Mouse (Mus musculus): ENCODE results near the gene Rasgef1b. TPM values are rescaled to one million over a fixed set of nuclear protein-coding genes. Genes with fewer than 3 reads are reported as not detected.

The Rasgef1b gene
- polyA plus RNA-seq, 2 experiments = 4.3 to 9.2 TPM

DNA sequence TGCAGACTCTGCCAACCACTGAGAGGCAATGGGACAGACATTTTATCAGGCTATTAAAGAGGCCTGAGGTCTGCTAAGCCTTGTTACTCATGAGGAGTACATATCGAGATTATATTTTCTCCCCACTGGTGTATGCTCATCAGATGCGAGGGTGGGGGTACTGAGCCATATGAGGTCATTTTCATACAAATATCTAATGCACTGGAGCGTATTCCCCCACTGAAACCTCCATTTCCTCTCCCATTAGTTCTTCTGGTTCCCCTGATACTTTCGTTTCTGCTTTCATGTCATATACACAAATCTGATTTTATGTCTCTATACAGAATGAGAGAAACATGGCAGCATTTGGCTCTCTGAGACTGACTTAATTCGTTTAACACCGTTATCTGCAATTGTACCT, 314.6 kb downstream of the Rasgef1b start:
- H3K27ac ChIP-seq (replicated peaks; ENCODE audit: low read depth, low read length) = no peak overlapping the region
- no peak for ATAC-seq (ENCODE audit: low FRiP score, low read depth)
- no peak overlapping the region for H3K4me2 ChIP-seq (replicated peaks; ENCODE audit: low read depth, low read length, severe bottlenecking)
- TF ChIP-seq POLR2A (IDR thresholded peaks at IDR 0.05; ENCODE audit: borderline replicate concordance, extremely low read depth, insufficient read depth, insufficient read length) = no peak
- H3K4me1 ChIP-seq (ENCODE audit: control insufficient read depth, insufficient read depth, low read length) = no peaks in the 10 kb centered on the region
- DNase-seq (ENCODE audit: low spot score) = no peak
- H3K9ac ChIP-seq (ENCODE audit: low read depth, low read length, severe bottlenecking) = no peak overlapping the region
- no peaks in the 10 kb centered on the region for H3K36me3 ChIP-seq (ENCODE audit: control insufficient read depth, insufficient read depth, low read length)
- no peaks in the 10 kb centered on the region for H3K9me3 ChIP-seq (ENCODE audit: control insufficient read depth, low read length)
- 91% methylated on average over 6 of the region's 6 CpGs for WGBS
- H3K27me3 ChIP-seq (ENCODE audit: control insufficient read depth, insufficient read depth, low read length) = no peaks in the 10 kb centered on the region
- no peak overlapping the region for H3K4me3 ChIP-seq (replicated peaks; ENCODE audit: low read length)

DNA sequence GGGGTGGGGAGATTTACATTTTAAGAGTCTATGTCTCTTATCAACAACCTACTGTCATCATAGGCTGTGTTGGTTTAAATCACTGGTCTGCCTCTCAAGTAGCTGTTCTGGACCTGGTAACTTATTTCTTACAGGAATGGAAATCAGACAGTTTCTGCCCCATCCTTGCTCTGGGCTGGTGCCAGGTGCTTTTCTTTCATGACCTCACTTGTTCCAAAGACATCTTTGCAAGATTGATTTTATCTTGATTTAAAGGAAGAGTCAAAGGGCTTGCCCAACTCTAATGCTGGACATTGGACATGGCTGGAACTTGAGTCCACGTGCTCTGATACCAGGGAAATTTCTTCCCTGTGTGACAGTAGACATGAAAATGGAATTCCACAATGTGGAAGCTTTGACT, 315.0 kb downstream of the Rasgef1b start:
- TF ChIP-seq POLR2A (IDR thresholded peaks at IDR 0.05; ENCODE audit: borderline replicate concordance, extremely low read depth, insufficient read depth, insufficient read length) = no peak
- ATAC-seq (ENCODE audit: low FRiP score, low read depth) = no peak
- Histone ChIP-seq H3K9me3 (ENCODE audit: control insufficient read depth, low read length) (no peaks in the 10 kb centered on the region), H3K4me1 (ENCODE audit: control insufficient read depth, insufficient read depth, low read length) (no peaks in the 10 kb centered on the region), H3K9ac (ENCODE audit: low read depth, low read length, severe bottlenecking) (no peak overlapping the region), H3K36me3 (ENCODE audit: control insufficient read depth, insufficient read depth, low read length) (no peaks in the 10 kb centered on the region), H3K27me3 (ENCODE audit: control insufficient read depth, insufficient read depth, low read length) (no peaks in the 10 kb centered on the region), H3K4me3 (replicated peaks; ENCODE audit: low read length) (no peak overlapping the region), H3K4me2 (replicated peaks; ENCODE audit: low read depth, low read length, severe bottlenecking) (no peak overlapping the region), H3K27ac (replicated peaks; ENCODE audit: low read depth, low read length) (no peak overlapping the region)
- DNase-seq (ENCODE audit: low spot score) = no peak
- 94% methylated on average over 1 of the region's 1 CpGs for WGBS

DNA sequence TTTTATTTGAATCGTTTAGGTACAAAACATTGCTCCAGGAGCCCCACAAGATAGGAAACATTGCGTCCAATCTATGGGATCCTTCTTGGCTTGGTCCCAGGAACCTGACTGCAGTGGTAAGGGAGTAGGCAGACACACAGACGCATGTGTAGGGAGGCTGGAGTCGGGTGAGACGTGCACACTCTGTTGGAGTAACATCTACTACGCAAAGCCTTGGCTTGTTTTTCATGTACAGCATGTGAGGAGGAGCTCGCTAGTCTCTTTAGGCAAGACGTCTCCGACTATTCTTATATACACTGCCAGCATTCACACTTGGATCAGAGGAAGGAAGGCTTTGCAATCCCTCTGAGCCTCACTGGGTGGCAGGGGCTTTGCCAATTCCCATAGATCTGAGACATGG, 315.5 kb downstream of the Rasgef1b start:
- no peak overlapping the region for H3K27ac ChIP-seq (replicated peaks; ENCODE audit: low read depth, low read length)
- H3K27me3 ChIP-seq (ENCODE audit: control insufficient read depth, insufficient read depth, low read length) = no peaks in the 10 kb centered on the region
- no peaks in the 10 kb centered on the region for H3K4me1 ChIP-seq (ENCODE audit: control insufficient read depth, insufficient read depth, low read length)
- H3K36me3 ChIP-seq (ENCODE audit: control insufficient read depth, insufficient read depth, low read length) = no peaks in the 10 kb centered on the region
- H3K4me2 ChIP-seq (replicated peaks; ENCODE audit: low read depth, low read length, severe bottlenecking) = no peak overlapping the region
- DNase-seq (ENCODE audit: low spot score) (no peak), ATAC-seq (ENCODE audit: low FRiP score, low read depth) (no peak)
- 88% methylated on average over 9 of the region's 9 CpGs for WGBS
- H3K9me3 ChIP-seq (ENCODE audit: control insufficient read depth, low read length) = no peaks in the 10 kb centered on the region
- no peak overlapping the region for H3K4me3 ChIP-seq (replicated peaks; ENCODE audit: low read length)
- no peak for TF ChIP-seq POLR2A (IDR thresholded peaks at IDR 0.05; ENCODE audit: borderline replicate concordance, extremely low read depth, insufficient read depth, insufficient read length)
- H3K9ac ChIP-seq (ENCODE audit: low read depth, low read length, severe bottlenecking) = no peak overlapping the region

DNA sequence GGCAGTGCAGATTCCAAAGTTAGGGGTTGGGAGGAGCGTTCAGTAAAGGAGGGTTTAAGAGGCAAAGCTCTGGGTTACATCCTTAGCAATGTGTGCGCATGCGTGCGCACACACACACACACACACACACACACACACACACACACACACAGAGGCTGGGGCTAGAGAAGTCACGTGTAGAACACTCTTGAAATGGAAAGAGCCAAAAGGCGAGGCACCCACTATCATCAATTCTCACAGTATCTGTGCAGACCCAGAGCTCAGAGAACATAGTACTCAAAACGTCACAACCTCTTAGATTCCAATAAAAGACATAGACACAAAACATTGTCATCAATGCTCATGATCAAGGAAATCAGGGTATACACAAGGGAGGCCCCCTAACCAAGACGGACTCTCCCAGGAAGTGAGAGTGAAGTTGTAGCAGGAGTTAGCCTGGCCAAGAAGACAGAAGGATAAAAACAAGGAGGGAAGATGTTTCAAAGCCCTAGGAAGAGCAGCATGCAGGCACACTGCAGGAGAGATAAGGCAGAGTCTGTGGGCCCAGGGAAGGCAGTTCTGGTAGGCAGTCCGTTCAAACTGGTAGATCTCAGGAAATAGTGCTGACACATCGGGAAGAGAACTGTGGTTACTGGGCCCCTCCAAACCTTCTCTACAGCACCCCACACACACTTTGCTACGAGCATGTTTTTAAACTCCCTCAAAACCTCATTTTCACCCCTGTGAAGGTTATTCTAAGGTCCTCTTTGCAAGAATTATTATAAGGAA, 324.3 kb downstream of the Rasgef1b start:
- Histone ChIP-seq H3K4me2 (replicated peaks; ENCODE audit: low read depth, low read length, severe bottlenecking) (no peak overlapping the region), H3K27ac (replicated peaks; ENCODE audit: low read depth, low read length) (no peak overlapping the region), H3K9me3 (ENCODE audit: control insufficient read depth, low read length) (no peaks in the 10 kb centered on the region), H3K4me3 (replicated peaks; ENCODE audit: low read length) (no peak overlapping the region), H3K9ac (ENCODE audit: low read depth, low read length, severe bottlenecking) (no peak overlapping the region), H3K27me3 (ENCODE audit: control insufficient read depth, insufficient read depth, low read length) (no peaks in the 10 kb centered on the region), H3K4me1 (ENCODE audit: control insufficient read depth, insufficient read depth, low read length) (0 out of 2 replicates have a peak, but pooled peaks cover 7% of the 10 kb centered on the region), H3K36me3 (ENCODE audit: control insufficient read depth, insufficient read depth, low read length) (no peaks in the 10 kb centered on the region)
- 86% methylated on average over 11 of the region's 11 CpGs for WGBS
- no peak for TF ChIP-seq POLR2A (IDR thresholded peaks at IDR 0.05; ENCODE audit: borderline replicate concordance, extremely low read depth, insufficient read depth, insufficient read length)
- ATAC-seq (ENCODE audit: low FRiP score, low read depth) (no peak), DNase-seq (ENCODE audit: low spot score) (no peak)

- H3K9ac ChIP-seq (ENCODE audit: low read depth, low read length, severe bottlenecking) = no peak overlapping the region
- WGBS = 61% methylated on average over 5 of the region's 5 CpGs
- H3K4me3 ChIP-seq (replicated peaks; ENCODE audit: low read length) = no peak overlapping the region
- no peak overlapping the region for H3K4me2 ChIP-seq (replicated peaks; ENCODE audit: low read depth, low read length, severe bottlenecking)
- no peaks in the 10 kb centered on the region for H3K36me3 ChIP-seq (ENCODE audit: control insufficient read depth, insufficient read depth, low read length)
- no peaks in the 10 kb centered on the region for H3K9me3 ChIP-seq (ENCODE audit: control insufficient read depth, low read length)
- H3K27ac ChIP-seq (replicated peaks; ENCODE audit: low read depth, low read length) = no peak overlapping the region
- no peak for DNase-seq (ENCODE audit: low spot score)
- H3K27me3 ChIP-seq (ENCODE audit: control insufficient read depth, insufficient read depth, low read length) = no peaks in the 10 kb centered on the region
- 0 out of 2 replicates have a peak, but pooled peaks cover 7% of the 10 kb centered on the region for H3K4me1 ChIP-seq (ENCODE audit: control insufficient read depth, insufficient read depth, low read length)
- ATAC-seq (ENCODE audit: low FRiP score, low read depth) = no peak
- TF ChIP-seq POLR2A (IDR thresholded peaks at IDR 0.05; ENCODE audit: borderline replicate concordance, extremely low read depth, insufficient read depth, insufficient read length) = no peak
These were observed 325.5 kb downstream of the Rasgef1b start for GRCm38 (mm10) chr5:99403325-99403724.
